Mouse (Mus musculus) small intestine, adult 2 months (tissue): Measurements from ENCODE around the gene Wwc2.

Source experiments
- CTCF ChIP-seq: fragments of 200-500 bp; IDR thresholded peaks from 2 replicates; pipeline ENCODE4 v1.5.1; 2012; ENCODE audit warnings: low read depth, mild to moderate bottlenecking, control low read depth, inconsistent platforms, low read length, moderate library complexity, mixed read lengths; ENCODE audit not compliant: insufficient replicate concordance, insufficient read length; ENCODE audit errors: extremely low read depth
- POLR2A ChIP-seq: fragments of 200-500 bp; IDR thresholded peaks from 2 replicates; pipeline ENCODE4 v1.6.1; 2012; ENCODE audit warnings: low read depth, mild to moderate bottlenecking, control low read depth, inconsistent platforms, low read length, moderate library complexity

GRCm38 (mm10) chr8:47833944-47834343, 156.8 kb downstream of the Wwc2 start:
- TF ChIP-seq POLR2A, result no peak
- TF ChIP-seq CTCF, result no peak
